Mouse (Mus musculus): ENCODE measurements around the gene Gm27235. TPM values are rescaled to one million over a fixed set of nuclear protein-coding genes. Genes with fewer than 3 reads are reported as not detected.

Gm27235 gene
- polyA plus RNA-seq (2017; shearing (Covaris generic)): not detected

DNA sequence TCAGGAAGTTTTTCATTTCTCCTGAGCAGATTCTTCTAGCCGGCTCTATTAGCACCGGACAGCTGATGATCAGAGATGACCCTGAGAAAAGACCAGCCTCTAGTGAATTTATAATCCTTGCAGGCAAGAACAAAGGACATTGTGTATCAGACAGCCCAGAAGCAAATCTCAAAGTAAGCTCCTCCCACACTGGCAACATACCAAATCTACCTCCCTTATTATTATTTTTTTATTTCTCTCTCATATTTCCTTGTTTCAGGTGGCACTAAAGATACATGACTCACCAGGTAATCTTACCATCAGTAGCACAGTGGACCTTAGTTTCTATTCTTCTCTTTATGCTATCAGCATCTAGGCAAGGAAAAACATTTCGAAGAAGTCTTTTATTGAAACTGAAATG is at the start of gene Gm27235, which contains the start of gene D730048I06Rik:
Gene Gm27235, minus strand, starts transcription at position 101 of the 400 bp plus-strand sequence.
Gene D730048I06Rik, minus strand, starts transcription at position 112 of the 400 bp plus-strand sequence.

DNA sequence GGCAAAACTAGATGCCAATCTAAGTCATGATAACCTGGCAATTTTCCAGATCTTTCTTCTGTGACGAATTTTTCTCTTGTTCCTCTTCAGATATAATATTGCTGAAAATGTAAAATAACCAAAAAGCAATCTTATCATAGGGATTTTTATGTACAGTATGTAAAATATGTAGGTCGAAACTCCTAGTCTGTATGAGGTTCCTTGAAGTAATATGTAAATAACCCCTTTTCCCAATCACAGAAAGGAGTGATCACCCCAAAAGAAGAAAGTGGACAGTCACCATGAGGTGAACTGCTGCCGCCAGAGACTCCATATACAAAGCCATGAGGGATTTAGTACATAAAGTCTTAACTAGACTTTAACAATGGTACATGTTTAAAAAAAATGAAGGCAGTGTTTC is 11.9 kb downstream of the Gm27235 start, which contains the start of gene Gm17727:
Gene Gm17727, minus strand, starts transcription at position 101 of the 400 bp plus-strand sequence.

DNA sequence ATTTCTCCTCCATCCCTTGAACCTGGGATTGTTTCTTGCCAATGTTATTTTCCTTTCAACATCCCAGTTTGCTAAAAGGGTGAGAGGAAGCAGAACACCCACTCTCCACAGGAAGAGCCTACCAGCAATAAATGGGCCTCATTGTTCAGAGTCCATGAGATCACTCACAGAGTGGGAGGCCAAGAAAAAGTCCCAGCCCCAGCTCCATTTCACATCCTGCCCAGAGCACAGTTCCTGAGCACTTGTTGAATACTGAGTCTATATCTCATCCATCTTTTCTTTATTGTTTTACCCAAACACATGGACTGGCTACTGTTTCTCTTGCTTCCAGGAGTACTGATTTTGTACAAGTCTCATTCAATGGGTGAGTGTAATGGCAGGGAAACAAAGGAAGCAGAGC is 49.2 kb downstream of the Gm27235 start, which contains the start of gene Gm17677:
Gene Gm17677, plus strand, starts transcription at position 301 of the 400 bp plus-strand sequence.

Other genes starting within 250 kb of the Gm27235 start
- gene Ddx25, start 231.6 kb downstream of the Gm27235 start, polyA plus RNA-seq (2017; shearing (Covaris generic)): 0.09 TPM
- gene Pus3, start 231.5 kb downstream of the Gm27235 start, polyA plus RNA-seq (2017; shearing (Covaris generic)): 37.6 TPM
- gene Pate2, start 219.8 kb downstream of the Gm27235 start, polyA plus RNA-seq (2017; shearing (Covaris generic)): 0.65 TPM
- gene Hyls1, start 219.7 kb downstream of the Gm27235 start, polyA plus RNA-seq (2017; shearing (Covaris generic)): 12.3 TPM
- not detected for gene Pate4, start 178.2 kb downstream of the Gm27235 start, polyA plus RNA-seq (2017; shearing (Covaris generic))
- not detected for gene Pate3, start 141.9 kb downstream of the Gm27235 start, polyA plus RNA-seq (2017; shearing (Covaris generic))
- not detected for gene Pate1, start 102.7 kb downstream of the Gm27235 start, polyA plus RNA-seq (2017; shearing (Covaris generic))
- not detected for gene Gm17677, start 49.1 kb downstream of the Gm27235 start, polyA plus RNA-seq (2017; shearing (Covaris generic))
- not detected for gene Gm17727, start 12.0 kb downstream of the Gm27235 start, polyA plus RNA-seq (2017; shearing (Covaris generic))
- not detected for gene D730048I06Rik, start within 50 bp of the Gm27235 start, polyA plus RNA-seq (2017; shearing (Covaris generic))
- not detected for gene 9230110F15Rik, start 54.0 kb upstream of the Gm27235 start, polyA plus RNA-seq (2017; shearing (Covaris generic))
- gene 9230113P08Rik, start 118.3 kb upstream of the Gm27235 start, polyA plus RNA-seq (2017; shearing (Covaris generic)): not detected

Measured in inflammation-experienced regulatory T-cells, adult 16 weeks (primary cell).